Mouse (Mus musculus): Measurements from ENCODE around the gene Ddx43. TPM values are rescaled to one million over a fixed set of nuclear protein-coding genes. Genes with fewer than 3 reads are reported as not detected.

Ddx43 gene
- polyA plus RNA-seq, 1 experiment from 2014 or later: 0.27 TPM

DNA sequence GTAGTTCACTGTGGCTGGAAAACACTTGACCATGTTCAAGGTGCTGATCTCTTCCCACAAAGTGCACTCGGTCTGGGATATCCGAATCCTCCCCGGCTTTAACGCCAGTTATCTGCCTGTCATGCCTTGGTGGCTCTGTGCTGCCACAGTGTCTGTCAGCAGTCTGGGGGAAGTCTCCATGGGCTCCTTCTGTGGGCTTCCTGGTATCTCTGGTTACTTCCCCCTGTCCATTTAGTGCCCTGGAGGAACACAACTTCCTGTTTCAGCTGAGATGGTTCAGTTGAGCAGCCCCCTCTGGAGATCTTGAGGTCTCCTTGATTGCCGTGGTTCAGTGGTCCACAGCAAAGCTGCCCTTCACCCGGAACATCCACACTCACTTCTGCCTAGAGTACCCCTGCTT, 32.6 kb downstream of the Ddx43 start:
- no peak overlapping the region for H3K4me3 ChIP-seq
- H3K4me2 ChIP-seq: 0 out of 2 replicates have a peak overlapping the region, but pooled peaks have one; percentile 59
- no peaks in the 10 kb centered on the region for H3K36me3 ChIP-seq
- no peak overlapping the region for H3K27ac ChIP-seq
- 80% methylated on average over 6 of the region's 6 CpGs for WGBS
- H3K9me3 ChIP-seq: no peaks in the 10 kb centered on the region
- ATAC-seq (ENCODE audit: insufficient number of reproducible peaks, low FRiP score, low TSS enrichment, low read depth): no peak
- H3K27me3 ChIP-seq: no peaks in the 10 kb centered on the region
- no peaks in the 10 kb centered on the region for H3K4me1 ChIP-seq
- H3K9ac ChIP-seq: no peak overlapping the region

DNA sequence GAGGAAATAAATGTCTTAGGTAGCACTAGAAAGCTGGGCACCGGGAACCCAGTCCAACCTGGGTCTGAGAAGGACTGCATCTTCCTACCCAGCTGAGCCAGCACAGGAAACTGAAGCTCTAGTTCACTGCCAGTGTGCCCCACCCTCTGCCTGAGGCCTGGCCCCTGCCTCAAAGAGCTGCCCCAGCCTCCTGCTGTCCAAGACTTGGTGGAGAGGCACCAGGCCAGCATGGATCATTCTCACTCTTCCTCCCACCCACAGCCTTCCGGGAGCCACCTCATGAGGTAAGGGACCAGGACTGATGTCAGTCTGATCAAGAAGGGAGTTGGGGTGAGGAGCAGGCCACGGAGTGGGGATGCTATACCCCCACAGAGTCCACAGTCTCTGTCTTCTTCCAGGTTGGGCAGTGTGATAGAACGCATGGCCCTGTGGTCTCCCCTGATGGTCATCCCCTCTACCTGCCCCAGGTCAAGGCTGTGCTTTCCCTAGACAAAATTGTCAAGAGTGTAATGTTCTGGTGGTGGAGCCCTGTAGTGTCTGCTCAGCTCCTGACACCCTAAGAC, 33.4 kb downstream of the Ddx43 start:
- H3K27ac ChIP-seq: no peak overlapping the region
- H3K27me3 ChIP-seq: no peaks in the 10 kb centered on the region
- no peaks in the 10 kb centered on the region for H3K9me3 ChIP-seq
- peak; percentile 35; the same call in 1 of the 2 replicates for ATAC-seq (ENCODE audit: insufficient number of reproducible peaks, low FRiP score, low TSS enrichment, low read depth)
- no peak overlapping the region for H3K4me3 ChIP-seq
- 73% methylated on average over 4 of the region's 4 CpGs for WGBS
- H3K36me3 ChIP-seq: no peaks in the 10 kb centered on the region
- no peaks in the 10 kb centered on the region for H3K4me1 ChIP-seq
- H3K4me2 ChIP-seq: no peak overlapping the region
- H3K9ac ChIP-seq: no peak overlapping the region

DNA sequence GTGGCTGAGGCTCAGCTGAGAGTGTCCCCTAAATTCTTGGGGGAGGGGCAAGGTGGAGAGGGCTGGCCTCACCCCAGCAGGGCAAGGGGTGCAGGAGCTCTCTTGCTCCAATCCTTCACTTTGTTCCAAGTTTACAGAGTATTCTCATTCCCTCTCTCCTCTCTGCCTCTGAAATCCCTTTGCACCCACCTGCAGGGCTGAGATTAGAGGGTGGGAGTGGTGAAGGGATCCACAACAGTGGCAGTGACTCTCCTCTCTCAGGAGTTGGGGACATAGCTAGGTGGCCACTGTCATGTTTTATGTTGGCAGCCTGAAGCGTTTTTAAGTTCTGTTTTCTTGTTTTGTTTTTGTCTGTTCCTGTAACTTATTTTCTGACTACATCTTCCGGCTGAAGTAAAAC, 34.0 kb downstream of the Ddx43 start:
- H3K27ac ChIP-seq: no peak overlapping the region
- 56% methylated on average over 2 of the region's 2 CpGs for WGBS

DNA sequence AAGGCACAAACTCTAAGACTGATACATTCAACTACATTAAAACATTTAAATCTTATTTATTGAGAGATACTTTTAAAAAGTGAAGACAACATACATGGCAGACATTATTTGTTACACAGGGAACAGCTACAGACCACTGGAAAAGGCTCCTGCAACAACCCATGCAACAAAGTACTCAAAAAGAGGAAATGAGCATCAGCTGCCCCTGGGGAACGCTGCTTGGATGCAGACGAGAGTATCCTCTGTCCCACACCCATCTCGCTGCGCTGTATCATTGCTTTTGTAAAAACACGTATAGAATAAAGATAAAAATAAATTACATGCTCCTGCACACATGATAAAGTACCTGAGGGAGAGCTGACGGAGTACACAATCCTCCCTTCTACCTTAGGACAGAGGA, 34.9 kb downstream of the Ddx43 start:
- Histone ChIP-seq H3K36me3 (no peaks in the 10 kb centered on the region), H3K9ac (no peak overlapping the region), H3K4me3 (no peak overlapping the region), H3K4me1 (no peaks in the 10 kb centered on the region), H3K4me2 (no peak overlapping the region), H3K9me3 (no peaks in the 10 kb centered on the region), H3K27me3 (no peaks in the 10 kb centered on the region), H3K27ac (no peak overlapping the region)
- no peak for ATAC-seq (ENCODE audit: insufficient number of reproducible peaks, low FRiP score, low TSS enrichment, low read depth)
- WGBS: 71% methylated on average over 6 of the region's 6 CpGs

More for the DNA sequence above, 34.0 kb downstream of the Ddx43 start:
- H3K4me2 ChIP-seq: no peak overlapping the region
- ATAC-seq (ENCODE audit: insufficient number of reproducible peaks, low FRiP score, low TSS enrichment, low read depth): no peak
- no peaks in the 10 kb centered on the region for H3K9me3 ChIP-seq
- no peaks in the 10 kb centered on the region for H3K36me3 ChIP-seq
- no peaks in the 10 kb centered on the region for H3K27me3 ChIP-seq
- H3K9ac ChIP-seq: no peak overlapping the region
- no peaks in the 10 kb centered on the region for H3K4me1 ChIP-seq
- no peak overlapping the region for H3K4me3 ChIP-seq

DNA sequence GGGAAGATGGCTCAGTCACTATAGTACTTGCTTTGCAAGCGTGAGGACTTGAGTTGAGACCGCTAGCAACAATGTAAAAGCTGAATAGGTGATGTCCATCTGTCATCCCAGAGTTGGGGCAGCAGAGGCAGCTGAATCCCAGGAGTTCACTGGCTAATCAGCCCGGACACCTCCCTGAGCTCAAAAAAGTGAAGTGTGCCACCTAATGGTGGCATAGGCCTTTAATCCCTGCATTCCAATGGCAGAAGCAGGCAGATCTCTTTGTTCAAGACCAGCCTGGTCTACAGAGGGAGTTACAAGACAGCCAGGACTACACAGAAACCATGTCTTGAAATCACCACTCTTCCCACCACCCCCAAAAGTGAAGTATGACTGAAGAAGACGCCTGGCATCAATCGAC, 36.9 kb downstream of the Ddx43 start:
- WGBS: 88% methylated on average over 5 of the region's 5 CpGs
- H3K36me3 ChIP-seq: no peaks in the 10 kb centered on the region
- no peak for ATAC-seq (ENCODE audit: insufficient number of reproducible peaks, low FRiP score, low TSS enrichment, low read depth)
- no peak overlapping the region for H3K4me2 ChIP-seq
- H3K27ac ChIP-seq: no peak overlapping the region
- no peaks in the 10 kb centered on the region for H3K9me3 ChIP-seq
- H3K27me3 ChIP-seq: no peaks in the 10 kb centered on the region
- no peak overlapping the region for H3K4me3 ChIP-seq
- no peaks in the 10 kb centered on the region for H3K4me1 ChIP-seq
- no peak overlapping the region for H3K9ac ChIP-seq

GRCm38 (mm10) chr9:78439426-78439825, 43.8 kb downstream of the Ddx43 start:
- no peak overlapping the region for H3K9ac ChIP-seq
- no peaks in the 10 kb centered on the region for H3K9me3 ChIP-seq
- H3K27me3 ChIP-seq: peaks cover 42% of the 10 kb centered on the region
- peaks cover 20% of the 10 kb centered on the region for H3K4me1 ChIP-seq
- no peak overlapping the region for H3K4me3 ChIP-seq
- H3K27ac ChIP-seq: no peak overlapping the region
- no peak for ATAC-seq (ENCODE audit: insufficient number of reproducible peaks, low FRiP score, low TSS enrichment, low read depth)
- H3K4me2 ChIP-seq: no peak overlapping the region
- 55% methylated on average over 5 of the region's 5 CpGs for WGBS
- no peaks in the 10 kb centered on the region for H3K36me3 ChIP-seq

DNA sequence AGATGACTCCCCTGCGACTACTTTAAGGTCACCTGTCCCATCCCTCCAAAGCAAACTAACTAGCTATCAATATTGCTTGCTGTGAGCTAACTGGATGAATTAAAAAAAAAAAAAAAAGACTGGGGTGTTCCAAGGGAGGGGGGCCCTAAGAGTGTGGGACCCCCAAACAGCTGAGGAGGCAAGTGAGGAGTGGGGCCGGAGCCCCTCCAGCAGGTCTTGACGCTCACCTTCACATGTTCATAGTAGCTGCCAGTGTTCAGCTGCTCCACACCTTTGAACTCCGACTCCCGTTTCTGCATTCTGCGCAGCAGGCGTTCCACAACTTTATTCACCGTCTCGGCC, 46.6 kb downstream of the Ddx43 start:
- ATAC-seq (ENCODE audit: insufficient number of reproducible peaks, low FRiP score, low TSS enrichment, low read depth): no peak
- 4% methylated on average over 9 of the region's 9 CpGs for WGBS
- peak overlapping the region; percentile 65 for H3K9ac ChIP-seq
- H3K4me1 ChIP-seq: peaks cover 20% of the 10 kb centered on the region
- no peaks in the 10 kb centered on the region for H3K9me3 ChIP-seq
- no peaks in the 10 kb centered on the region for H3K36me3 ChIP-seq
- peak overlapping the region; percentile 55 for H3K4me3 ChIP-seq
- peaks cover 57% of the 10 kb centered on the region for H3K27me3 ChIP-seq
- H3K4me2 ChIP-seq: peak overlapping the region; percentile 86
- H3K27ac ChIP-seq: no peak overlapping the region

DNA sequence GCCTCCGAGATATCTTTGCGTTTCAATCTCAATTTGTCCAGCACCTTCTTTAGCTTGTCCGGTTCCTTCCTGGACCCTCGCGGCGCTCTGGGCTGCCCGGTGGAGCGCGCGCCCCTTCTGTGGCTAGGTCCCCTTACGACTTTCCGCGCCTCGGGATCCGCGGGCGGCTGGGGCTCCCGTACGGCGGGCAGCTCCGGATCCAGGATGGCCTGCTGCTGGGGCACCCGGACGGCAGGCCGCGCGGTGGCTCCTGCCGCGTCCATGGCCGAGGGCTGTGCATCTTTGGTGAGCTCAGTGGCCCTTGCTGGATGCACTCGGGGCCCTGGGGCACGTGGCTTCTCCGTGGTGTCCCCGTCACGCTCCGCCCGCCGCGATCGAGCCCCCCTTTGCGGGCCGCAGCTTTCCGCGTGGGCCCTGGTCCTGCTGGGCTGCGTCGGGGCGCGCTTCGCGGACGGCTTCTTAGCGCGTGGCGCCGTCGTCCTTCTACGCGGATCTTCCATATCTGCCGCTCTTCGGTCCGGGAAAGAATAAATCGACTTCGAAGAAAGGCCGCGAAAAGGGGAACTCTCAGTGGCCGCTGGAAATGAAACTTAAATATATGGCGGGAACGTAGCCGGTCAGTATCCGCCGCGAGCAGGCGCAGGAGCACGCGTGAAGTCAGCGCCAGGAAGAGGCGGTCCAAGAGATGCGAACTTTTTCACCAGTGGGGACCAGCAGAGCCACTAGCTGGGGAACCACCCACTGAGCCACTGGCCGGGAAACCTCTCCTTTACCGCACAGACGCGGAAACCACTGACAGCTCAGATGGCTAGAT, 47.2 kb downstream of the Ddx43 start, which contains the start of gene Cgas:
TSS of gene Cgas (minus strand) at position 659 of the 814 bp plus-strand sequence.
- Histone ChIP-seq H3K4me1 (peaks cover 22% of the 10 kb centered on the region), H3K27ac (no peak within 1 kb of the TSS), H3K4me2 (peak within 1 kb of the TSS; percentile 86), H3K4me3 (peak within 1 kb of the TSS; percentile 55), H3K9me3 (no peaks in the 10 kb centered on the region), H3K36me3 (no peaks in the 10 kb centered on the region), H3K27me3 (peaks cover 57% of the 10 kb centered on the region), H3K9ac (peak within 1 kb of the TSS; percentile 65)
- WGBS: under 1% methylated on average over 81 of the region's 81 CpGs
- ATAC-seq (ENCODE audit: insufficient number of reproducible peaks, low FRiP score, low TSS enrichment, low read depth): peak; percentile 59; the same call in 1 of the 2 replicates

- Histone ChIP-seq H3K4me1 (peaks cover 16% of the 10 kb centered on the region), H3K4me2 (peak overlapping the region; percentile 60), H3K9ac (0 out of 2 replicates have a peak overlapping the region, but pooled peaks have one; percentile 7), H3K9me3 (no peaks in the 10 kb centered on the region), H3K27me3 (peaks cover 31% of the 10 kb centered on the region), H3K4me3 (peak overlapping the region; percentile 94), H3K36me3 (peaks cover 18% of the 10 kb centered on the region; the same call in 1 of the 2 replicates), H3K27ac (no peak overlapping the region)
- 34% methylated on average over 9 of the region's 9 CpGs for WGBS
- no peak for ATAC-seq (ENCODE audit: insufficient number of reproducible peaks, low FRiP score, low TSS enrichment, low read depth)
Observed at GRCm38 (mm10) chr9:78447606-78447972, 52.0 kb downstream of the Ddx43 start.

DNA sequence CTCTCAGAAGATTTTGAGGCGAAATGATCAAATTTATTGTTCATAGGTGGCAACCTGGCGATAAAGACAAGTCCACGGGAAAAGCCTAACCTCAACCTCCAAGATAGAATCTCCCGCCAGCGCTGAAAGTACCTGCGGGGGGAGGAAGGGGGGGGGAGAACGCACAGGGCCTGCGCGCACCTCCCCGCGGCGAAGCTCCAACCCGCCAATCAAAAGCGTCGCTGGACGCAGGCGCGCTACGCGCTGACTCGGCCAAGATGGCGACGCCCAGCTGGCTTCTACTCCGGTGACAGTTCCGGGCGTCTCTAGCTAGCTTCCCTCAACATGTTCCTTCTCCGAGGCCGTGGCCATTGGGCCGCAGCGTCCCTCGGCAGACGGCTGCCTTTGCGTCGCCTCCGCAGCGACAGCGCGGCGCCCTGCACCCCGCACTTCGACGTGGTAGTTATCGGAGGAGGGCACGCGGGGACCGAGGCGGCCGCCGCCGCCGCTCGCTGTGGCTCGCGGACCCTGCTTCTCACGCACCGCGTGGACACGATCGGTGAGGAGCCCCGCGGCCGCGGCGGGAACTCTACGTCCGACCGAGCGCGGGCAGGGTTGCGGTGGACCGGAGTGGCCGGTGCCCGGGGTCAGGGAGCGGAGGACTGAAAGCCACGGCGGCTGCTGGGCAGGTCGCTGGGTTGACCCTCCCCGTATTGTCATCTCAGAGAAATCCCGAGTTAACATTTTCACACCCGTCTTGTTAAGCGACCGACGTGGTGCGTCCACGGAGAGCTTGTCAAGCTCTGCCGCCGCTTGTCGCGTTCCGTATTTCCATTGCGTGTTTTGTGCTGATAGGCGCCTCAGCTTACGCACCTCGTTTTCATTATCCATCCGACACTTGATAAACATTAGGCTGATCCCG, 52.6 kb downstream of the Ddx43 start, which contains the start of the genes Mto1 and Gm17324:
TSS of gene Mto1 (plus strand) at position 236 of the 901 bp plus-strand sequence.
TSS of gene Gm17324 (minus strand) at position 814 of the 901 bp plus-strand sequence.
- peaks cover 24% of the 10 kb centered on the region for H3K27me3 ChIP-seq
- H3K9ac ChIP-seq: peak within 1 kb of the TSS; percentile 95
- peak within 1 kb of the TSS; percentile 92 for H3K27ac ChIP-seq
- peak within 1 kb of the TSS; percentile 60 for H3K4me2 ChIP-seq
- peak within 1 kb of the TSS; percentile 94 for H3K4me3 ChIP-seq
- under 1% methylated on average over 86 of the region's 96 CpGs for WGBS
- H3K4me1 ChIP-seq: peaks cover 10% of the 10 kb centered on the region
- no peaks in the 10 kb centered on the region for H3K9me3 ChIP-seq
- ATAC-seq (ENCODE audit: insufficient number of reproducible peaks, low FRiP score, low TSS enrichment, low read depth): peak; percentile 91
- peaks cover 23% of the 10 kb centered on the region for H3K36me3 ChIP-seq

DNA sequence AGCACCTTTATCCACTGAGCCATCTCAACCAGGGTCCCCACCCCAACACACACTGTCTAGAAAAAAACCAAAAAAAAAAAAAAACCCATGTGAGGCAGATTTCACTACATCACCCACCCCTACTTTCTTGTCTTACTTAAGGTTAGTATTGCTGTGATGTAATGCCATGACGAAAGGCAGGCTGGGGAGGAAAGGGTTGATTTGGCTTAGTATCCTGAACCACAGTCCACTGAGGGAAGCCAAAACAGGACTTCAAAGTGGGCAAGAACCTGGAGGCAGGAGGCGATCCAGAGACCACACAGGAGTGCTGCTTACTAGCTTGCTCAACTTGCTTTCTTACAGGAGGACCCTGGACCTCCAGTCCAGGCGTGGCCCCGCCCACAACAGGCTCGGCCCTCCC, 54.8 kb downstream of the Ddx43 start:
- Histone ChIP-seq H3K36me3 (peaks cover 36% of the 10 kb centered on the region), H3K9me3 (no peaks in the 10 kb centered on the region), H3K4me2 (no peak overlapping the region), H3K27me3 (peaks cover 8% of the 10 kb centered on the region), H3K9ac (no peak overlapping the region), H3K4me1 (peaks cover 10% of the 10 kb centered on the region), H3K27ac (no peak overlapping the region), H3K4me3 (no peak overlapping the region)
- 72% methylated on average over 5 of the region's 5 CpGs for WGBS
- ATAC-seq (ENCODE audit: insufficient number of reproducible peaks, low FRiP score, low TSS enrichment, low read depth): no peak
